Mouse (Mus musculus) adrenal gland (tissue): ENCODE data around the gene Fbxo46.

ENCODE experiments used
- intact Hi-C: fragments of 180-260 bp; cut with DNase I; formaldehyde crosslinking; loops from one replicate; pipeline ENCODE4 v1.15.1; 2025

Fbxo46 gene

GRCm38 (mm10) chr7:19092381-19093173 lies 27.1 kb upstream of the Fbxo46 start:
- intact Hi-C loops, result loop anchor here (2.0 kb wide), 1 partner anchor 22 kb away; no protein-coding TSS in a partner anchor

DNA sequence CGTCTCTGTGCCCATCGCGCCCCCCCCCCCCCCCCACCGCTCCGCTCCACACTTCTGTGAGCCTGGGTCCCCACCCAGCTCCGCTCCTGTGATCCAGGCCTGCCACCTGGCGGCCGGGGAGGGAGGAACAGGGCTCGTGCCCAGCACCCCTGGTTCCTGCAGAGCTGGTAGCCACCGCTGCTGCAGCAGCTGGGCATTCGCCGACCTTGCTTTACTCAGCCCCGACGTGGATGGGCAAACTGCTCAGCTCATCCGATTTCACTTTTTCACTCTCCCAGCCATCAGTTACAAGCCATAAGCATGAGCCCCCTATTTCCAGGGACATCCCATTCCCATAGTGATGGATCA lies 26.5 kb upstream of the Fbxo46 start:
- intact Hi-C loops, result loop anchor here (2.0 kb wide), 1 partner anchor 22 kb away; no protein-coding TSS in a partner anchor

DNA sequence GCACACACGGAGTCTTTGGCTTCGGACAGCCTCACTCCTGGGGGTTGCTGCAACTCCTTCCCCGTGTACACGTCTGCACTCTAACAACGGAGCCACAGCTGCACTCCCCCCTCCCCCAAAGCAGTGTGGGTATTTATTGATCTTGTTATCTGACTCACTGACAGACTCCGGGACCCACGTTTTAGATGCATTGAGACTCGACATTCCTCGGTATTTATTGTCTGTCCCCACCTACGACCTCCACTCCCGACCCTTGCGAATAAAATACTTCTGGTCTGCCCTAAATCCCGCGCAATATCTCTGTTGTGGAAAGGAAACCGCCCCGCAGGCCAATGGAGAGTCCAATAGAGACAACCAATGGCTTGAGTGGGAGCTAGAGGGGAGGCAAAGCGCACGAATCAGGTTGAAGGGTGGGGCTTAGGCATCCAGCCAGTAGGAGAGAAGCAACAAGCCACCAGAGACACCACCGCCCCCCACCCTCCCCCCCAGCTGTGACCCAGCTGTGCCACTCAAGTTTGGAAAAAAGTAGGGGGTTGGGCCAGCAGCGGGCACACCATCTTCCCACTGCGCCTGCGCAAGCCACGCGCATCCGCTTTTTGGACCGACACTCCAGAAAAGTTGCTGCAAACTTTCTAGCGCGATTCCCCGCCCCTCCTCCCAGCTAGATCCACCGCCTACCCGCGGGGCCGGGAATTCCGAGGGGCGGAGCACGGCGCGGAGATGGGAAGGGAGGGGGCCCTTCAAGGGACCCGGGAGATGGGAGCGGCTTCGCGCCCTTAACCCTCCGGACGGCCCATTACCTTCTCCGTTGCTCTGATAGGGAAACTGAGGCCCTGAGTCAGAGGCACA lies 25.9 kb upstream of the Fbxo46 start:
- intact Hi-C loops, result loop anchor here (2.0 kb wide), 1 partner anchor 23 kb away; no protein-coding TSS in a partner anchor

- intact Hi-C loops, result no loop called here
Observed at GRCm38 (mm10) chr7:19094471-19094825, 25.2 kb upstream of the Fbxo46 start, which contains the start of gene Six5. TSS of gene Six5 (plus strand) at chr7:19094594.

- intact Hi-C loops, result no loop called here
Observed at GRCm38 (mm10) chr7:19094826-19095750, 24.6 kb upstream of the Fbxo46 start.

GRCm38 (mm10) chr7:19095751-19096110 lies 23.9 kb upstream of the Fbxo46 start:
- intact Hi-C loops, result no loop called here

- intact Hi-C loops, result no loop called here
Observed at GRCm38 (mm10) chr7:19096421-19096976, 23.2 kb upstream of the Fbxo46 start.

DNA sequence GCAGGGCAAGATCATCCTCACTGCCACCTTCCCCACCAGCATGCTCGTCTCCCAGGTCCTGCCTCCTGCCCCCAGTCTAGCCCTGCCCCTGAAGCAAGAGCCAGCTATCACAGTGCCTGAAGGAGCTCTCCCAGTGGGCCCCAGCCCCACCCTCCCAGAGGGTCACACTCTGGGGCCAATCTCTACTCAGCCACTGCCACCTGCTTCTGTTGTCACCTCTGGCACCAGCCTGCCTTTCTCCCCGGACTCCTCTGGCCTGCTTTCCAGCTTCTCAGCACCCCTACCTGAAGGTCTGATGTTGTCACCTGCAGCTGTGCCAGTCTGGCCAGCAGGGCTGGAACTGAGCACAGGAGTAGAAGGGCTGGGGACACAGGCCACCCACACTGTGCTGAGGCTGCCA lies 22.4 kb upstream of the Fbxo46 start:
- intact Hi-C loops, result no loop called here

GRCm38 (mm10) chr7:19097863-19098262 lies 21.8 kb upstream of the Fbxo46 start:
- intact Hi-C loops, result no loop called here

DNA sequence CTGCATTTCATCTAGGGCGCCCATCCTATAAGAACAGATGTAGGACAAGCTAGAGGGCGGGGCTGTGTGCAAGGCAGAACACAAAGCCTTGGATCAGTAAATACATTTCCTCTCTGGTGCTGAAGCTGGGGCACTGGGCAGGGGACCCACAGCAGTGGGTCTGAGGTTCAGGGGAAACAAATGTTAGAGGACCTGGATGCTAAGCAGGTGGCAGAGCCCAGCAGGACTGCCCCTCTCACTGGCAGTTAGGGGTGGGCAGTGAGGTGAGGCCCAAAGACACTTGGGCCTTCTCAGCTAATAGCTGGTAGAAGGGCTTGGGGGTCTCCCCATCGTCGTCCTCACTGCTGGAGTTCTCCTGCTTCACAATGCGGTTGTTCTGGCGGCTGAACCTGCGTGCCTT lies 20.8 kb upstream of the Fbxo46 start:
- intact Hi-C loops, result no loop called here

GRCm38 (mm10) chr7:19100290-19100689 lies 19.4 kb upstream of the Fbxo46 start:
- intact Hi-C loops, result no loop called here

DNA sequence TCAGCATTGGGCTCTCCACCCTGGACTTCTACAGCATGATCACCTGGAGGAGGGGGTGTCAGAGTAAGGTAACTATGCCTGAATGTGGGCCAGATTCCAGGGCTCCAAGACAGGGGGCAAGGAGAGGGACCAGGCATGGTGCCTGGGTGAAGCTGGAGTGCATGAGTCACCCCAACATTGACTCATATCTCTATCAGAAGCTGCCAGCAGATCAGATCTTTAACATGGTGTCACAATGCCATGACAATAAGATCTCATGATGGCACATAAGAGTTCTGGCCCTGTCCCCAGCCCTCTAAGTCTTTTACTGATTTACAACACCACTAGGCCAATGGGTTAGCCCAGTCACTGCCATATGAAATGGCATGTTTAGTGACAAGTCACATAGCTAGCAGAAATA lies 15.9 kb upstream of the Fbxo46 start:
- intact Hi-C loops, result no loop called here

- intact Hi-C loops, result no loop called here
Observed at GRCm38 (mm10) chr7:19104486-19104885, 15.2 kb upstream of the Fbxo46 start.

DNA sequence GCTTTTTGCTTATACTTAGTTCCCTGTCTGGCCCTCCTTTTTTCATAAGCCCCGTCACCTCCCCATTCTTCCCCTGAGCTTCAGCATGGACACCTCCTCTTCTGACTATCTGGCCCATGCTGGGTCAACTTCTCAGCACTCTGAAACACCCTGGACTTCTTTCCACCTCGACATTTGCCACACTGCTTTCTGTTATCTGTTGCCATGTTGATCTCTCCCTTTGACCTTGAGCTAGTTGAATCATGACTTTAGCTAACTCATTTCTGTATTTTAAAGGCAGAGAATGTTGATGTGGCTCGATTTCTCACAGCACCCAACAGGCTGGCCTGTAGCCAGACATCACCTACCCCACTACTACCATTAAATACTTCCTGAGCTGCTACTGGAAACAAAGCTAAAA lies 12.2 kb upstream of the Fbxo46 start:
- intact Hi-C loops, result no loop called here

- intact Hi-C loops, result no loop called here
Observed at GRCm38 (mm10) chr7:19109565-19109964, 10.1 kb upstream of the Fbxo46 start.

- intact Hi-C loops, result no loop called here
Observed at GRCm38 (mm10) chr7:19118028-19118771, 1.5 kb upstream of the Fbxo46 start, which contains the start of gene Gm4969. TSS of gene Gm4969 (minus strand) at chr7:19118368.

GRCm38 (mm10) chr7:19119083-19119482 lies 576 bp upstream of the Fbxo46 start:
- intact Hi-C loops, result no loop called here

- intact Hi-C loops, result no loop called here
Observed at GRCm38 (mm10) chr7:19121686-19122085, 2.0 kb downstream of the Fbxo46 start.

GRCm38 (mm10) chr7:19124713-19125112 lies 5.1 kb downstream of the Fbxo46 start:
- intact Hi-C loops, result no loop called here

GRCm38 (mm10) chr7:19127744-19128143 lies 8.1 kb downstream of the Fbxo46 start:
- intact Hi-C loops, result no loop called here
